Mouse (Mus musculus): Measurements from ENCODE around the gene Gm5938. TPM values are rescaled to one million over a fixed set of nuclear protein-coding genes. Genes with fewer than 3 reads are reported as not detected.

Gm5938 gene
- not detected for total RNA-seq (2021)

GRCm38 (mm10) chrX:78125167-78125566, at the start of gene Gm5938:
Gm5938 (plus strand) TSS chrX:78125467.
- DNase-seq: no peak
- intact Hi-C loops (cut with DNase I): no loop called here

GRCm38 (mm10) chrX:78091274-78091673, 34.0 kb upstream of the Gm5938 start, which contains the start of gene Obp1a:
Obp1a (minus strand) TSS chrX:78091374.
- DNase-seq: no peak
- intact Hi-C loops (cut with DNase I): no loop called here

Other genes starting within 250 kb of the Gm5938 start
- not detected for gene 5430402E10Rik, start 200.4 kb upstream of the Gm5938 start, total RNA-seq (2021)
- not detected for gene Obp1a, start 34.1 kb upstream of the Gm5938 start, total RNA-seq (2021)
- gene Obp1b, start 61.3 kb downstream of the Gm5938 start, total RNA-seq (2021): not detected
- gene Gm14743, start 120.5 kb downstream of the Gm5938 start, total RNA-seq (2021): not detected
- not detected for gene 4930480E11Rik, start 244.2 kb downstream of the Gm5938 start, total RNA-seq (2021)

Measured in heart, postnatal 10 days (tissue).